Mouse (Mus musculus) liver, adult 2 months (tissue): ENCODE results near the gene Apbb2.

Experiments
- CTCF ChIP-seq: fragments of 200-500 bp; IDR thresholded peaks from 2 replicates; pipeline ENCODE4 v1.5.1; 2011; ENCODE audit warnings: low read depth, low read length, control low read depth
- POLR2A ChIP-seq: fragments of 200-500 bp; IDR thresholded peaks from 2 replicates; pipeline ENCODE4 v1.6.1; 2011; ENCODE audit warnings: low read length, control low read depth; ENCODE audit not compliant: insufficient read depth; ENCODE audit errors: extremely low read depth

DNA sequence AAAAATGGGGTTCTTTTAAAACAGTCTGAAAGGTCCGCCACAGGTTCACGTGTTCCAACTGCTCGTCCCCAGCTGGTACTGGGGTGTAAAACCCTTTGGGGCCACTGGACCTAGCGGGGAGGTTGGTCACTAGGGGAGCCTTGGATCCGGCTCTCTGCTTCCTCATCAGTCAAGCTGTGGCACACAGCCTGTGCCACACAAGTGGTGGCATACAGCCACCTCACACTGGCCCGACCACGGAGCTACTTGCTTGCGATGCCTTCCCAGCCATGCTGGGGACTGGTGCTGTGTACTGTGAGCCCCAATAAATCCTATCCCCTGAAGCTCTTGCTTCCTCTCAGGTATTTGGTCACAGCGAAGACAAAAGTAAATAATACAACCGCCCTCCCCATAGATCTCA is 142.3 kb downstream of the Apbb2 start:
- TF ChIP-seq POLR2A = no peak
- TF ChIP-seq CTCF = no peak
